Mouse (Mus musculus) kidney, adult 2 months (tissue): ENCODE results near the gene Rgs12.

Source experiments
- CTCF ChIP-seq: fragments of 200-500 bp; conservative IDR thresholded peaks from 2 replicates; pipeline ENCODE4 v1.5.1; 2011; ENCODE audit warnings: low read depth, mild to moderate bottlenecking, control low read depth, low read length, moderate library complexity, mixed read lengths; ENCODE audit not compliant: insufficient read depth, insufficient read length
- POLR2A ChIP-seq: fragments of 200-500 bp; IDR thresholded peaks from one replicate; pipeline ENCODE4 v1.6.1; 2011; ENCODE audit warnings: low read depth, low read length, control low read depth

GRCm38 (mm10) chr5:35014036-35014435 lies 64.8 kb downstream of the Rgs12 start:
- TF ChIP-seq CTCF (no peak), POLR2A (no peak)
